Mouse (Mus musculus): Measurements from ENCODE around the gene Gabrd. TPM values are rescaled to one million over a fixed set of nuclear protein-coding genes. Genes with fewer than 3 reads are reported as not detected.

Gabrd gene
- 1.2 and 1.7 TPM in 2 replicates for polyA plus RNA-seq (2014; fragmentation: Nextera tagmentation; extraction: Ambion mirVana)

DNA sequence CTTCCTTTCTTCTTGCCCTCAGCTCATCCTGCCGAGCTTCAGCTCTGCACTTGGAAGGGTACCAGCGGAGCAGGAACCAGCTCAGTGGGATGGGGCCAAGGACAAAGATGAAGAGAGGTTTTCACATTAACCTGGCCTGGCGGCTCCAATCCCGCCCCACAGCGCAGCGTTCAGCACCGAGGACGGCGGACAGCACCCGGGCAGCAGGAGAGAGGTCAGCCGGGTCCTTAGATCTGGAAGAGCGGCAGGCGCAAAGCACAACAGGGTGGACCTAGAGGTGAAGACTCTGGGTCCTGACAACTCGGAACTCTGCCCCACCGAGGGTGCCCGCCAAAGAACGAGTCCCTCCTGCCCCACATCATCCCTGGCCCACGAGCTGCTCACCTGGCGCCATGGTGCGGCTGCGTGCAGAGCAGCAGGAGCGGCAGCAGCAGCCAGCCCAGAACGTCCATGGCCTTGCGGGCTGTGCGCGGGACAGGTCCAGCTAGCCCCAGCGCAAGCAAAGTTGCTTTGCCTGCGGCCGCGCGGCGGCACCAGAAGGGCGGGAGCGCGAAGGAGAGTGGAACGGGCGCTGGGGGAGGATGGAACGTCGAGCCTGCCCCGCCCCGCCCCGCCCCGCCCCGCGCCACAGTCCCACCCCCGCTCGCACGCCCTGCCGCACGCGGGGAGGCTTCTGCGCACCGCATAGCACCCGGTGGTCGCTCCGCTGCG, at the start of gene Gabrd:
Gene Gabrd, minus strand, starts transcription at position 602 of the 711 bp plus-strand sequence.
- H3K9me3 ChIP-seq (replicated peaks; ENCODE audit: control insufficient read depth, low read length), result no peaks in the 10 kb centered on the region
- no peaks in the 10 kb centered on the region; the same call in 1 of the 2 replicates for H3K4me1 ChIP-seq (ENCODE audit: control insufficient read depth, insufficient read depth, low read length)
- WGBS, result 2% methylated on average over 54 of the region's 57 CpGs
- H3K36me3 ChIP-seq (ENCODE audit: control insufficient read depth, insufficient read depth, low read length), result no peaks in the 10 kb centered on the region
- peak within 1 kb of the TSS; percentile 43 for H3K9ac ChIP-seq (ENCODE audit: low read length)
- ATAC-seq (0 out of 2 replicates have a peak, but pooled peaks have one; percentile 34), DNase-seq (ENCODE audit: low spot score) (peak; percentile 23)
- H3K4me3 ChIP-seq (ENCODE audit: low read depth, low read length), result peak within 1 kb of the TSS; percentile 36
- H3K4me2 ChIP-seq (ENCODE audit: low read length), result peak within 1 kb of the TSS; percentile 65
- H3K27me3 ChIP-seq (replicated peaks; ENCODE audit: control insufficient read depth, insufficient read depth, low read length), result peaks cover 41% of the 10 kb centered on the region
- H3K27ac ChIP-seq (ENCODE audit: low read depth, low read length), result no peak within 1 kb of the TSS

- no peak overlapping the region for H3K9ac ChIP-seq (ENCODE audit: low read length)
- 68% methylated on average over 3 of the region's 3 CpGs for WGBS
- no peaks in the 10 kb centered on the region for H3K36me3 ChIP-seq (ENCODE audit: control insufficient read depth, insufficient read depth, low read length)
- ATAC-seq, result no peak
- DNase-seq (ENCODE audit: low spot score), result no peak
- no peak overlapping the region for H3K4me2 ChIP-seq (ENCODE audit: low read length)
- H3K27ac ChIP-seq (ENCODE audit: low read depth, low read length), result no peak overlapping the region
- H3K4me1 ChIP-seq (ENCODE audit: control insufficient read depth, insufficient read depth, low read length), result no peaks in the 10 kb centered on the region
- H3K9me3 ChIP-seq (replicated peaks; ENCODE audit: control insufficient read depth, low read length), result no peaks in the 10 kb centered on the region
- H3K27me3 ChIP-seq (replicated peaks; ENCODE audit: control insufficient read depth, insufficient read depth, low read length), result no peaks in the 10 kb centered on the region
- no peak overlapping the region for H3K4me3 ChIP-seq (ENCODE audit: low read depth, low read length)
These were observed 44.9 kb upstream of the Gabrd start for GRCm38 (mm10) chr4:155442808-155443207.

GRCm38 (mm10) chr4:155433993-155434392, 36.1 kb upstream of the Gabrd start:
- no peaks in the 10 kb centered on the region for H3K36me3 ChIP-seq (ENCODE audit: control insufficient read depth, insufficient read depth, low read length)
- no peak overlapping the region for H3K9ac ChIP-seq (ENCODE audit: low read length)
- DNase-seq (ENCODE audit: low spot score) (no peak), ATAC-seq (no peak)
- no peak overlapping the region for H3K27ac ChIP-seq (ENCODE audit: low read depth, low read length)
- H3K4me3 ChIP-seq (ENCODE audit: low read depth, low read length), result no peak overlapping the region
- H3K9me3 ChIP-seq (replicated peaks; ENCODE audit: control insufficient read depth, low read length), result no peaks in the 10 kb centered on the region
- H3K27me3 ChIP-seq (replicated peaks; ENCODE audit: control insufficient read depth, insufficient read depth, low read length), result no peaks in the 10 kb centered on the region
- 89% methylated on average over 5 of the region's 5 CpGs for WGBS
- no peaks in the 10 kb centered on the region for H3K4me1 ChIP-seq (ENCODE audit: control insufficient read depth, insufficient read depth, low read length)
- no peak overlapping the region for H3K4me2 ChIP-seq (ENCODE audit: low read length)

GRCm38 (mm10) chr4:155432358-155432757, 34.4 kb upstream of the Gabrd start:
- Histone ChIP-seq H3K4me1 (ENCODE audit: control insufficient read depth, insufficient read depth, low read length) (no peaks in the 10 kb centered on the region), H3K27me3 (replicated peaks; ENCODE audit: control insufficient read depth, insufficient read depth, low read length) (no peaks in the 10 kb centered on the region), H3K9ac (ENCODE audit: low read length) (no peak overlapping the region), H3K4me2 (ENCODE audit: low read length) (no peak overlapping the region), H3K9me3 (replicated peaks; ENCODE audit: control insufficient read depth, low read length) (no peaks in the 10 kb centered on the region), H3K4me3 (ENCODE audit: low read depth, low read length) (no peak overlapping the region), H3K36me3 (ENCODE audit: control insufficient read depth, insufficient read depth, low read length) (no peaks in the 10 kb centered on the region), H3K27ac (ENCODE audit: low read depth, low read length) (no peak overlapping the region)
- DNase-seq (ENCODE audit: low spot score) (no peak), ATAC-seq (no peak)
- WGBS, result 91% methylated on average over 6 of the region's 6 CpGs

- Histone ChIP-seq H3K9ac (ENCODE audit: low read length) (no peak overlapping the region), H3K36me3 (ENCODE audit: control insufficient read depth, insufficient read depth, low read length) (no peaks in the 10 kb centered on the region), H3K27ac (ENCODE audit: low read depth, low read length) (no peak overlapping the region), H3K9me3 (replicated peaks; ENCODE audit: control insufficient read depth, low read length) (no peaks in the 10 kb centered on the region), H3K27me3 (replicated peaks; ENCODE audit: control insufficient read depth, insufficient read depth, low read length) (no peaks in the 10 kb centered on the region), H3K4me2 (ENCODE audit: low read length) (no peak overlapping the region), H3K4me3 (ENCODE audit: low read depth, low read length) (no peak overlapping the region), H3K4me1 (ENCODE audit: control insufficient read depth, insufficient read depth, low read length) (no peaks in the 10 kb centered on the region)
- WGBS, result 90% methylated on average over 3 of the region's 3 CpGs
- ATAC-seq (no peak), DNase-seq (ENCODE audit: low spot score) (no peak)
These were observed 31.3 kb upstream of the Gabrd start for GRCm38 (mm10) chr4:155429202-155429601.

DNA sequence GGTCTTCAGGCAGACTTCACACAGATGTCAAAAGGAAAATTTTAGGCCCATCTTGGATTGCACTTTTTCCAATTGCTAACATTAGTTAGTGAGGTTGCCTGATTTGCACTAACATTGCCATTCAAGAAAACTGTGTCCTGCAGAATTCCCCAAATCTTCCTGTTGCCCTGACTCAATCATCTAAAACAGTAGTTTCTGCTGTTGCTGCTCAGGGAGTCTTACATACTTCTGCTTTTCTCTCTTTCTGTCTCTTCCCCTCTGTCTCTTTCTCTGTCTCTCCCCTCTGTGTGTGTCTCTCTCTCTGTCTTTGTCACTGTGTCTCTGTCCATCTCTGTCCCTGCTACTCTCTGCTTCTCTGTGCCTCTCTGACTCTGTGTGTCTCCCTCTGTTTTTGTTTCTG, 30.5 kb upstream of the Gabrd start:
- no peak for DNase-seq (ENCODE audit: low spot score)

DNA sequence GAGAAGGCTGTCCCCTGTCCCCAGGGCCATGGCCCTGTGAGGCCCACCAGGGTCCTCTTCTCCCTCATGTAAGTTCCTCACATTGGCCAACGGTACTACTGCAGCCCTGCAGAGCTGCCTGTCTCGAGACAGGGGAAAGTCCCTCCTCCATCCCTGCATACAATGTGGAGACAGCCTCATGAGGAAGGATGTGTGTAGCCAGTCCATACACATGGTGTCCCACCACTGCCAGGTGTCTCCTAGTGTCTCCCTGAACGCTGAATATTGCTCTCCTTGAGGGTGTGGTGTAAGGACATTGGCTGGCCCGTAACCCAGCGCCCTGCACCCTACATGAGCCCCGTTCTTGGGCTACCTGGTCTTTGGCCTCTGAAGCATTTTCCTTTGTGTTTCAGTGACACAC, 28.4 kb upstream of the Gabrd start:
- DNase-seq (ENCODE audit: low spot score), result no peak
- Histone ChIP-seq H3K27me3 (replicated peaks; ENCODE audit: control insufficient read depth, insufficient read depth, low read length) (no peaks in the 10 kb centered on the region), H3K4me2 (ENCODE audit: low read length) (no peak overlapping the region), H3K27ac (ENCODE audit: low read depth, low read length) (no peak overlapping the region), H3K4me3 (ENCODE audit: low read depth, low read length) (no peak overlapping the region), H3K9me3 (replicated peaks; ENCODE audit: control insufficient read depth, low read length) (no peaks in the 10 kb centered on the region), H3K9ac (ENCODE audit: low read length) (no peak overlapping the region), H3K4me1 (ENCODE audit: control insufficient read depth, insufficient read depth, low read length) (no peaks in the 10 kb centered on the region), H3K36me3 (ENCODE audit: control insufficient read depth, insufficient read depth, low read length) (no peaks in the 10 kb centered on the region)
- no peak for ATAC-seq
- 84% methylated on average over 6 of the region's 6 CpGs for WGBS

More for the DNA sequence above, 30.5 kb upstream of the Gabrd start:
- ATAC-seq, result no peak
- Histone ChIP-seq H3K4me1 (ENCODE audit: control insufficient read depth, insufficient read depth, low read length) (no peaks in the 10 kb centered on the region), H3K4me3 (ENCODE audit: low read depth, low read length) (no peak overlapping the region), H3K9ac (ENCODE audit: low read length) (no peak overlapping the region), H3K27ac (ENCODE audit: low read depth, low read length) (no peak overlapping the region), H3K36me3 (ENCODE audit: control insufficient read depth, insufficient read depth, low read length) (no peaks in the 10 kb centered on the region), H3K27me3 (replicated peaks; ENCODE audit: control insufficient read depth, insufficient read depth, low read length) (no peaks in the 10 kb centered on the region), H3K9me3 (replicated peaks; ENCODE audit: control insufficient read depth, low read length) (no peaks in the 10 kb centered on the region), H3K4me2 (ENCODE audit: low read length) (no peak overlapping the region)

DNA sequence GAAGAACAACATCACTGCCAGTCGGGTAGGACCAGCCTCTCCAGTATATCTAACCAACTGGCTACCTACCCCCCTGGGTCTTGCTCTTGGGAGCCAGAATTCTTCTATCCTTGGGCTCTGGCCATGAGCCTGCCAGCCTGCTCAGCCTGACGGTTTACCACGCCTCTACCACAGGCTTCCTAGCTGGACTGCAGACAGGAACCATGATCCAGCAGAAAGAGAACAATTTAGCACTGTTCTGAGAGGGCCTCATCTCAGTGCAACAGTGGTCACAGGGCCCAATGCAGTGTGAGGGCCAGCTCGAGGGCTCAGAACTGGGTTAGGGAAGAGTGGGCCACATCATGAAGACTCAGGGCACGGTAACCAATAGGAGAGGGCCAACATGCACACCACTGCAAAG, 26.1 kb upstream of the Gabrd start:
- no peak overlapping the region for H3K27ac ChIP-seq (ENCODE audit: low read depth, low read length)
- no peak overlapping the region for H3K4me3 ChIP-seq (ENCODE audit: low read depth, low read length)
- H3K4me1 ChIP-seq (ENCODE audit: control insufficient read depth, insufficient read depth, low read length), result no peaks in the 10 kb centered on the region
- no peaks in the 10 kb centered on the region for H3K9me3 ChIP-seq (replicated peaks; ENCODE audit: control insufficient read depth, low read length)
- H3K36me3 ChIP-seq (ENCODE audit: control insufficient read depth, insufficient read depth, low read length), result no peaks in the 10 kb centered on the region
- H3K9ac ChIP-seq (ENCODE audit: low read length), result no peak overlapping the region
- H3K4me2 ChIP-seq (ENCODE audit: low read length), result no peak overlapping the region
- DNase-seq (ENCODE audit: low spot score) (no peak), ATAC-seq (no peak)
- WGBS, result 88% methylated on average over 5 of the region's 5 CpGs
- H3K27me3 ChIP-seq (replicated peaks; ENCODE audit: control insufficient read depth, insufficient read depth, low read length), result no peaks in the 10 kb centered on the region
